Mouse (Mus musculus): ENCODE measurements around the gene Cbx4. TPM values are rescaled to one million over a fixed set of nuclear protein-coding genes. Genes with fewer than 3 reads are reported as not detected.
A peak's percentile ranks its signal among the peaks of the same experiment; 100 is the strongest.

Cbx4 gene
- polyA plus RNA-seq, 1 experiment, result 0.46 TPM

- H3K27ac ChIP-seq (ENCODE audit: insufficient read depth, low read length), result no peak overlapping the region
- peaks cover 35% of the 10 kb centered on the region for H3K27me3 ChIP-seq (ENCODE audit: control insufficient read depth, insufficient read depth, low read length, poor library complexity, severe bottlenecking)
- H3K36me3 ChIP-seq (ENCODE audit: control insufficient read depth, insufficient read depth, low read length, poor library complexity, severe bottlenecking), result no peaks in the 10 kb centered on the region
- no peak overlapping the region for H3K9ac ChIP-seq (ENCODE audit: low read depth, poor library complexity, severe bottlenecking)
- H3K9me3 ChIP-seq (replicated peaks; ENCODE audit: control insufficient read depth, insufficient read depth, low read length, poor library complexity, severe bottlenecking), result no peaks in the 10 kb centered on the region
- no peak overlapping the region for H3K4me3 ChIP-seq (ENCODE audit: low read depth, low read length)
- TF ChIP-seq CTCF (IDR thresholded peaks at IDR 0.05; ENCODE audit: low read depth, low read length), result no peak
- TF ChIP-seq EP300 (IDR thresholded peaks at IDR 0.05; ENCODE audit: insufficient read depth, low read depth, low read length), result no peak
- TF ChIP-seq POLR2A (IDR thresholded peaks at IDR 0.05; ENCODE audit: insufficient read depth, low read length), result no peak
- no peaks in the 10 kb centered on the region for H3K4me1 ChIP-seq (ENCODE audit: control insufficient read depth, insufficient read depth, low read length)
Measured at GRCm38 (mm10) chr11:119092286-119092685, 6.3 kb upstream of the Cbx4 start.

- Histone ChIP-seq H3K27me3 (ENCODE audit: control insufficient read depth, insufficient read depth, low read length, poor library complexity, severe bottlenecking) (peaks cover 38% of the 10 kb centered on the region), H3K9ac (ENCODE audit: low read depth, poor library complexity, severe bottlenecking) (no peak overlapping the region), H3K4me1 (ENCODE audit: control insufficient read depth, insufficient read depth, low read length) (no peaks in the 10 kb centered on the region)
Measured at GRCm38 (mm10) chr11:119091598-119091991, 5.6 kb upstream of the Cbx4 start.

GRCm38 (mm10) chr11:119090961-119091597, 5.1 kb upstream of the Cbx4 start:
- no peak overlapping the region for H3K27ac ChIP-seq (ENCODE audit: insufficient read depth, low read length)
- H3K4me3 ChIP-seq (ENCODE audit: low read depth, low read length), result peak overlapping the region; percentile 60
- TF ChIP-seq EP300 (IDR thresholded peaks at IDR 0.05; ENCODE audit: insufficient read depth, low read depth, low read length), result no peak
- TF ChIP-seq POLR2A (IDR thresholded peaks at IDR 0.05; ENCODE audit: insufficient read depth, low read length), result no peak
- no peak for TF ChIP-seq CTCF (IDR thresholded peaks at IDR 0.05; ENCODE audit: low read depth, low read length)
- peaks cover 38% of the 10 kb centered on the region for H3K27me3 ChIP-seq (ENCODE audit: control insufficient read depth, insufficient read depth, low read length, poor library complexity, severe bottlenecking)
- no peaks in the 10 kb centered on the region for H3K4me1 ChIP-seq (ENCODE audit: control insufficient read depth, insufficient read depth, low read length)
- peak overlapping the region; percentile 54 for H3K9ac ChIP-seq (ENCODE audit: low read depth, poor library complexity, severe bottlenecking)
- no peaks in the 10 kb centered on the region for H3K36me3 ChIP-seq (ENCODE audit: control insufficient read depth, insufficient read depth, low read length, poor library complexity, severe bottlenecking)
- H3K9me3 ChIP-seq (replicated peaks; ENCODE audit: control insufficient read depth, insufficient read depth, low read length, poor library complexity, severe bottlenecking), result no peaks in the 10 kb centered on the region

More at GRCm38 (mm10) chr11:119091598-119091991, 5.6 kb upstream of the Cbx4 start:
- H3K36me3 ChIP-seq (ENCODE audit: control insufficient read depth, insufficient read depth, low read length, poor library complexity, severe bottlenecking), result no peaks in the 10 kb centered on the region
- TF ChIP-seq CTCF (IDR thresholded peaks at IDR 0.05; ENCODE audit: low read depth, low read length) (peak; percentile 92), POLR2A (IDR thresholded peaks at IDR 0.05; ENCODE audit: insufficient read depth, low read length) (no peak)
- peak overlapping the region; percentile 8; the same call in 1 of the 2 replicates for H3K4me3 ChIP-seq (ENCODE audit: low read depth, low read length)
- no peak overlapping the region for H3K27ac ChIP-seq (ENCODE audit: insufficient read depth, low read length)
- no peaks in the 10 kb centered on the region for H3K9me3 ChIP-seq (replicated peaks; ENCODE audit: control insufficient read depth, insufficient read depth, low read length, poor library complexity, severe bottlenecking)

- no peaks in the 10 kb centered on the region for H3K36me3 ChIP-seq (ENCODE audit: control insufficient read depth, insufficient read depth, low read length, poor library complexity, severe bottlenecking)
- H3K4me3 ChIP-seq (ENCODE audit: low read depth, low read length), result peak overlapping the region; percentile 60
- H3K27me3 ChIP-seq (ENCODE audit: control insufficient read depth, insufficient read depth, low read length, poor library complexity, severe bottlenecking), result peaks cover 43% of the 10 kb centered on the region
- H3K4me1 ChIP-seq (ENCODE audit: control insufficient read depth, insufficient read depth, low read length), result no peaks in the 10 kb centered on the region
- TF ChIP-seq POLR2A (IDR thresholded peaks at IDR 0.05; ENCODE audit: insufficient read depth, low read length), result no peak
- no peak for TF ChIP-seq CTCF (IDR thresholded peaks at IDR 0.05; ENCODE audit: low read depth, low read length)
- TF ChIP-seq EP300 (IDR thresholded peaks at IDR 0.05; ENCODE audit: insufficient read depth, low read depth, low read length), result no peak
- no peaks in the 10 kb centered on the region for H3K9me3 ChIP-seq (replicated peaks; ENCODE audit: control insufficient read depth, insufficient read depth, low read length, poor library complexity, severe bottlenecking)
- no peak overlapping the region for H3K27ac ChIP-seq (ENCODE audit: insufficient read depth, low read length)
- peak overlapping the region; percentile 54 for H3K9ac ChIP-seq (ENCODE audit: low read depth, poor library complexity, severe bottlenecking)
Measured at GRCm38 (mm10) chr11:119090076-119090960, 4.3 kb upstream of the Cbx4 start.

- Histone ChIP-seq H3K9ac (ENCODE audit: low read depth, poor library complexity, severe bottlenecking) (no peak overlapping the region), H3K27ac (ENCODE audit: insufficient read depth, low read length) (no peak overlapping the region), H3K4me3 (ENCODE audit: low read depth, low read length) (no peak overlapping the region), H3K27me3 (ENCODE audit: control insufficient read depth, insufficient read depth, low read length, poor library complexity, severe bottlenecking) (peaks cover 48% of the 10 kb centered on the region), H3K9me3 (replicated peaks; ENCODE audit: control insufficient read depth, insufficient read depth, low read length, poor library complexity, severe bottlenecking) (no peaks in the 10 kb centered on the region), H3K36me3 (ENCODE audit: control insufficient read depth, insufficient read depth, low read length, poor library complexity, severe bottlenecking) (no peaks in the 10 kb centered on the region), H3K4me1 (ENCODE audit: control insufficient read depth, insufficient read depth, low read length) (no peaks in the 10 kb centered on the region)
- TF ChIP-seq POLR2A (IDR thresholded peaks at IDR 0.05; ENCODE audit: insufficient read depth, low read length), result no peak
- no peak for TF ChIP-seq EP300 (IDR thresholded peaks at IDR 0.05; ENCODE audit: insufficient read depth, low read depth, low read length)
- TF ChIP-seq CTCF (IDR thresholded peaks at IDR 0.05; ENCODE audit: low read depth, low read length), result no peak
Measured at GRCm38 (mm10) chr11:119089235-119090075, 3.4 kb upstream of the Cbx4 start.

All from ES-Bruce4 (cell line).